Mouse (Mus musculus): Measurements from ENCODE around the gene Pcbp1. TPM values are rescaled to one million over a fixed set of nuclear protein-coding genes. Genes with fewer than 3 reads are reported as not detected.

Pcbp1 gene
- total and polyA plus RNA-seq, 3 experiments: 74.2 to 385 TPM; not detected in 1

DNA sequence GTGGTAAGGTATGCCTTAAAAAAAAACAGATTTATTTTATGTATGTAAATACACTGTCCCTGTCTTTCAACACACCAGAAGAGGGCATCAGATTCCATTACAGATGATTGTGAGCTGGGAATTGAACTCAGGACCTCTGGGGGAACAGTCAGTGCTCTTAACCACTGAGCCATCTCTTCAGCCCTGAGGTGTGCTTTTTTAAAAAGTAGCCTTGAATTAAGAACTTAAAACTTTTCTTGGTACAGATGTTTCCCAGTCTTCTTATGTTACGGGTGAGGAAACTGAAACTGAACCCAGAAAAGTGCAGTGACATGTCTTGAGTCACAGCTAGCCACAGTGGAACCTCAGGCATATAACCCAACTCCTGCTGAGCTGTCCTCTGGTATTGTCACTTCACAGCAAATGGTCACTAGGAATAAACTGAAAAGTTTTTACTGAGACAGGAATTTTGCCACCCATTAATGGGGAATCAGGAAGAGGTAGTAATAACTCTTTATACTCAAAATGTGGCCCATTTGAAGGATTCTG lies 21.2 kb upstream of the Pcbp1 start:
- H3K9me3 ChIP-seq (replicated peaks; ENCODE audit: insufficient read depth, low read length): no peaks in the 10 kb centered on the region
- no peak for DNase-seq (ENCODE audit: low read depth, low spot score)
- TF ChIP-seq TCF12 (IDR thresholded peaks at IDR 0.05; ENCODE audit: low read depth, low read length) (no peak), TBP (IDR thresholded peaks at IDR 0.05; ENCODE audit: low read depth, low read length) (peak; percentile 54; the same call in 1 of the 2 replicates), ZMIZ1 (IDR thresholded peaks at IDR 0.05; ENCODE audit: low read depth, low read length) (no peak), MXI1 (IDR thresholded peaks at IDR 0.05; ENCODE audit: low read depth, low read length) (no peak), E2F4 (IDR thresholded peaks at IDR 0.05; ENCODE audit: borderline replicate concordance, low read depth, low read length) (no peak), MAZ (IDR thresholded peaks at IDR 0.05; ENCODE audit: low read depth, low read length) (no peak), USF2 (IDR thresholded peaks at IDR 0.05; ENCODE audit: borderline replicate concordance in 1 of 2, insufficient read depth in 1 of 2, low read depth in 1 of 2, low read length in 2 of 2) (no peak), POLR2A (IDR thresholded peaks at IDR 0.05; ENCODE audit: control insufficient read depth in 1 of 2, insufficient read depth in 1 of 2, low read depth in 1 of 2, low read length in 2 of 2, poor library complexity in 1 of 2) (no peak), GATA1 (IDR thresholded peaks at IDR 0.05; ENCODE audit: low read depth, low read length) (no peak), ELF1 (IDR thresholded peaks at IDR 0.05; ENCODE audit: low read depth, low read length) (no peak), SMC3 (IDR thresholded peaks at IDR 0.05; ENCODE audit: low read depth, low read length) (peak; percentile 12; the same call in 1 of the 2 replicates)
- no peak overlapping the region for H3K4me3 ChIP-seq (ENCODE audit: control insufficient read depth in 1 of 2, insufficient read depth in 1 of 2, low read depth in 2 of 2, low read length in 2 of 2)
- no peak overlapping the region for H3K27ac ChIP-seq (ENCODE audit: control insufficient read depth, low read depth, low read length)
- no peaks in the 10 kb centered on the region for H3K27me3 ChIP-seq (ENCODE audit: control insufficient read depth in 1 of 2, insufficient read depth in 2 of 2, low read length in 2 of 2)
- H3K4me1 ChIP-seq (ENCODE audit: control insufficient read depth in 1 of 2, insufficient read depth in 2 of 2, low read length in 2 of 2): no peaks in the 10 kb centered on the region; a peak in 1 of 4 replicates
- H3K9ac ChIP-seq (ENCODE audit: control insufficient read depth, low read depth, low read length, poor library complexity, severe bottlenecking): no peak overlapping the region
- peaks cover under 1 to 8% of the 10 kb centered on the region in 2 experiments for H3K36me3 ChIP-seq (ENCODE audit: control insufficient read depth in 1 of 2, insufficient read depth in 2 of 2, low read length in 2 of 2)
- no peaks in the 10 kb centered on the region; the same call in 1 of the 2 replicates for H3K79me2 ChIP-seq (ENCODE audit: control insufficient read depth, insufficient read depth, low read length, poor library complexity)

GRCm38 (mm10) chr6:86545236-86545635 lies 19.1 kb upstream of the Pcbp1 start:
- TF ChIP-seq GABPA (IDR thresholded peaks at IDR 0.05; ENCODE audit: low read depth, low read length) (no peak), ZKSCAN1 (IDR thresholded peaks at IDR 0.05; ENCODE audit: low read depth, low read length) (no peak), TAL1 (IDR thresholded peaks at IDR 0.05; ENCODE audit: low read length) (no peak), CTCF (IDR thresholded peaks at IDR 0.05 in 2 of 3, conservative IDR thresholded peaks at IDR 0.05 in 1 of 3; ENCODE audit: control insufficient read depth in 1 of 3, insufficient read depth in 1 of 3, low read depth in 2 of 3, low read length in 3 of 3, poor library complexity in 1 of 3, severe bottlenecking in 1 of 3) (peak; percentile 64 to 91 (median 90)), SMC3 (IDR thresholded peaks at IDR 0.05; ENCODE audit: low read depth, low read length) (peak; percentile 91), ZC3H11A (IDR thresholded peaks at IDR 0.05; ENCODE audit: low read depth, low read length) (peak; percentile 91), SIN3A (IDR thresholded peaks at IDR 0.05; ENCODE audit: low read length) (peak; percentile 58; the same call in 1 of the 2 replicates), RAD21 (IDR thresholded peaks at IDR 0.05; ENCODE audit: low read depth, low read length) (peak; percentile 95)
- H3K9me3 ChIP-seq (replicated peaks; ENCODE audit: insufficient read depth, low read length): no peaks in the 10 kb centered on the region
- H3K27me3 ChIP-seq (ENCODE audit: control insufficient read depth in 1 of 2, insufficient read depth in 2 of 2, low read length in 2 of 2): no peaks in the 10 kb centered on the region
- no peak overlapping the region for H3K27ac ChIP-seq (ENCODE audit: control insufficient read depth, low read depth, low read length)
- peaks cover 0 to 8% of the 10 kb centered on the region in 2 experiments; a peak in 3 of 4 replicates for H3K36me3 ChIP-seq (ENCODE audit: control insufficient read depth in 1 of 2, insufficient read depth in 2 of 2, low read length in 2 of 2)
- no peak overlapping the region for H3K4me3 ChIP-seq (ENCODE audit: control insufficient read depth in 1 of 2, insufficient read depth in 1 of 2, low read depth in 2 of 2, low read length in 2 of 2)
- no peak overlapping the region for H3K9ac ChIP-seq (ENCODE audit: control insufficient read depth, low read depth, low read length, poor library complexity, severe bottlenecking)
- peak; percentile 71 for DNase-seq (ENCODE audit: low read depth, low spot score)
- no peaks in the 10 kb centered on the region; the same call in 1 of the 2 replicates for H3K79me2 ChIP-seq (ENCODE audit: control insufficient read depth, insufficient read depth, low read length, poor library complexity)
- peaks cover 0 to 4% of the 10 kb centered on the region in 2 experiments; a peak in 1 of 4 replicates for H3K4me1 ChIP-seq (ENCODE audit: control insufficient read depth in 1 of 2, insufficient read depth in 2 of 2, low read length in 2 of 2)
